Mouse (Mus musculus) E14TG2a.4 (cell line): ENCODE data around the gene Klc1.

ENCODE experiments used
- CTCF ChIP-seq: conservative IDR thresholded peaks from 2 replicates; pipeline ENCODE4 v1.5.1; 2014; ENCODE audit warnings: low read length
- POU5F1 ChIP-seq: IDR thresholded peaks from 2 replicates; pipeline ENCODE4 v1.6.1; 2014; ENCODE audit warnings: low read length, borderline replicate concordance

DNA sequence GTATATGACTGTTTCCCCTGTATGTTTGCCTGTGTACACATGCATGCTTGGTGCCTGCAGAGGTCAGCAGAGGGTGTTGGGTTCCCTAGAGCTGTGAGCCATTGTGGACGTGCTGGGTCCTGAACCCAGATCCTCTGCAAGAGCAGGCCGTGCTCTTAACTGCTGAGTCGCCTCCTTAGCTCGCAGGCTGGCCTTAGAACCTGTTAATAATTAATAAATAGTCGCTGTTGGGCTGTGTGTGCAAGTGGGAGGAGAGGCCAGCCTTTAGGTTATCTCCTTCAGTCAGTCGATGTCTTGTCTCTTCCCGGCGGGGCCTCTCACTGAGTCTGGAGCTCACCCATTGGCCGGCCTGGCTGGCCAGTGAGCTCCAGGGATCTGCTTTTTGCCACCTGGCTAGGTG, 58.3 kb downstream of the Klc1 start:
- TF ChIP-seq CTCF (no peak), POU5F1 (no peak)
